Comparison of ENCODE assay signal across 12 mouse cellular contexts in genomic region chr9:35402584-35402991, GRCm38 (mm10). TPM values are rescaled to one million over a fixed set of nuclear protein-coding genes. Genes with fewer than 3 reads are reported as not detected.
A peak's percentile ranks its signal among the peaks of the same experiment; 100 is the strongest.
DNase-seq lines count a peak whose midpoint lies in the region; ATAC-seq lines count a peak whose summit lies in the region.
"Had no signal": no experiment of that assay in that cellular context is flagged by ENCODE, and none has a peak within 500 bp of the region (broad histone marks: within the 10 kb centered on the region; RNA-seq: fewer than 3 reads in every experiment).

No protein-coding gene starts in this region.

- 3% methylated on average over 4 of the region's 4 CpGs for WGBS in forebrain, embryonic 15.5 days
- 4% methylated on average over 4 of the region's 4 CpGs for WGBS in midbrain, embryonic 15.5 days

- H3K9me3 ChIP-seq in forebrain, embryonic 15.5 days, result no peaks in the 10 kb centered on the region
- no peaks in the 10 kb centered on the region for H3K9me3 ChIP-seq in midbrain, embryonic 15.5 days
- H3K9me3 ChIP-seq: liver, embryonic 15.5 days had no signal

- DNase-seq in ZHBTc4 (ENCODE audit: low read depth, low spot score), result peak; percentile 23
- DNase-seq in layer of hippocampus, adult 9-11 months, result peak; percentile 69
- no peak for DNase-seq in cerebellum, adult 8-10 months
- no peak for DNase-seq in thymus, postnatal 36 days

- H3K4me3 ChIP-seq in forebrain, embryonic 15.5 days, result no peak overlapping the region
- H3K4me3 ChIP-seq in midbrain, embryonic 15.5 days, result no peak overlapping the region
- H3K4me3 ChIP-seq: liver, embryonic 15.5 days; myocyte had no signal

- no peak overlapping the region for H3K9ac ChIP-seq in forebrain, embryonic 15.5 days (replicated peaks)
- no peak overlapping the region for H3K9ac ChIP-seq in midbrain, embryonic 15.5 days
- H3K9ac ChIP-seq: liver, embryonic 15.5 days had no signal

- no peak overlapping the region for H3K4me2 ChIP-seq in forebrain, embryonic 15.5 days (replicated peaks)
- H3K4me2 ChIP-seq in midbrain, embryonic 15.5 days, result no peak overlapping the region
- H3K4me2 ChIP-seq: liver, embryonic 15.5 days had no signal

- no peaks in the 10 kb centered on the region for H3K36me3 ChIP-seq in forebrain, embryonic 15.5 days
- no peaks in the 10 kb centered on the region for H3K36me3 ChIP-seq in midbrain, embryonic 15.5 days (replicated peaks)
- H3K36me3 ChIP-seq: liver, embryonic 15.5 days had no signal

- H3K27me3 ChIP-seq in forebrain, embryonic 15.5 days, result no peaks in the 10 kb centered on the region
- H3K27me3 ChIP-seq in midbrain, embryonic 15.5 days (replicated peaks), result peaks cover 4% of the 10 kb centered on the region; the same call in 1 of the 2 replicates
- H3K27me3 ChIP-seq: CH12.LX; liver, embryonic 15.5 days had no signal

- peaks cover 53% of the 10 kb centered on the region for H3K4me1 ChIP-seq in forebrain, embryonic 15.5 days
- H3K4me1 ChIP-seq in midbrain, embryonic 15.5 days, result peaks cover 22% of the 10 kb centered on the region
- H3K4me1 ChIP-seq: liver, embryonic 15.5 days had no signal

- peak overlapping the region; percentile 86 for H3K27ac ChIP-seq in forebrain, embryonic 15.5 days (replicated peaks)
- no peak overlapping the region for H3K27ac ChIP-seq in midbrain, embryonic 15.5 days
- H3K27ac ChIP-seq: liver, embryonic 15.5 days had no signal

- ATAC-seq in forebrain, embryonic 15.5 days (replicated peaks), result peak; percentile 93
- peak; percentile 83 for ATAC-seq in midbrain, embryonic 15.5 days (replicated peaks)
- no peak for ATAC-seq in megakaryocyte-erythroid progenitor cell, adult 5-6 weeks (replicated peaks; ENCODE audit: low FRiP score, low TSS enrichment, poor library complexity, severe bottlenecking)
- ATAC-seq in erythroblast, adult 5-6 weeks (replicated peaks; ENCODE audit: low FRiP score, poor library complexity, severe bottlenecking), result no peak
- ATAC-seq: intestine, embryonic 16.5 days had no signal

RNA-seq across cellular contexts. Expression of gene Cdon, which starts 18.3 kb away (rescaled TPM):
- 15.0 and 18.2 TPM in 2 replicates for polyA plus RNA-seq in forebrain, embryonic 15.5 days (2015; fragmentation: Nextera tagmentation; extraction: Ambion mirVana)
- 4.0 and 6.2 TPM in 2 replicates for polyA plus RNA-seq in midbrain, embryonic 15.5 days (2015; fragmentation: Nextera tagmentation; extraction: Ambion mirVana)
- 1.8 TPM in 1 of 2 replicates, not detected in the other for total RNA-seq in megakaryocyte-erythroid progenitor cell, adult 5-6 weeks (2014; fragmentation: Nextera tagmentation)
- 3.0 and 9.2 TPM in 2 replicates for total RNA-seq in megakaryocyte-erythroid progenitor cell, adult 5-6 weeks (2017)
- total RNA-seq in erythroblast, adult 5-6 weeks (2015; ENCODE audit: low replicate concordance), result 0.58 TPM in 1 of 2 replicates, not detected in the other
- total RNA-seq in erythroblast, adult 5-6 weeks (2017; ENCODE audit: low replicate concordance), result 0.09 TPM in 1 of 2 replicates, not detected in the other

Comparison
In these comparisons a context has a peak if more than half of its experiments do, and no peak if none do; other contexts are left out.
1. DNase-seq: peak in ZHBTc4 (single experiment) and layer of hippocampus, adult 9-11 months (single experiment); none in cerebellum, adult 8-10 months (single experiment) and thymus, postnatal 36 days (0 of 2).
2. ATAC-seq: peak in forebrain, embryonic 15.5 days (single experiment) and midbrain, embryonic 15.5 days (single experiment); none in megakaryocyte-erythroid progenitor cell, adult 5-6 weeks (single experiment) and erythroblast, adult 5-6 weeks (single experiment).